Mouse (Mus musculus) testis, adult 2 months (tissue): Measurements from ENCODE around the gene Csn2. TPM values are rescaled to one million over a fixed set of nuclear protein-coding genes. Genes with fewer than 3 reads are reported as not detected.

Experiments
- H3K27ac ChIP-seq: fragments of 200-500 bp; 2 replicates; pipeline ENCODE4 v1.5.1; 2012; ENCODE audit warnings: low read depth, low read length; ENCODE audit not compliant: control insufficient read depth, insufficient read depth
- H3K27me3 ChIP-seq: fragments of 200-500 bp; 2 replicates; pipeline ENCODE4 v1.6.1; 2012; ENCODE audit warnings: mild to moderate bottlenecking, low read length, moderate library complexity; ENCODE audit not compliant: control insufficient read depth, insufficient read depth
- H3K36me3 ChIP-seq: fragments of 200-500 bp; 2 replicates; pipeline ENCODE4 v1.6.1; 2012; ENCODE audit warnings: mild to moderate bottlenecking, low read length; ENCODE audit not compliant: control insufficient read depth, insufficient read depth
- H3K4me1 ChIP-seq: fragments of 200-500 bp; 2 replicates; pipeline ENCODE4 v1.6.1; 2012; ENCODE audit warnings: low read length; ENCODE audit not compliant: control insufficient read depth, insufficient read depth
- H3K4me3 ChIP-seq: fragments of 200-500 bp; 2 replicates; pipeline ENCODE4 v1.5.1; 2012; ENCODE audit warnings: low read depth, mild to moderate bottlenecking, low read length, moderate library complexity, mixed read lengths; ENCODE audit not compliant: control insufficient read depth
- CTCF ChIP-seq: fragments of 200-500 bp; IDR thresholded peaks from 2 replicates; pipeline ENCODE4 v1.5.1; 2012; ENCODE audit warnings: low read depth, mild to moderate bottlenecking, inconsistent platforms, low read length, moderate library complexity; ENCODE audit not compliant: control insufficient read depth, insufficient read depth, insufficient replicate concordance
- POLR2A ChIP-seq: fragments of 200-500 bp; IDR thresholded peaks from 2 replicates; pipeline ENCODE4 v1.6.1; 2012; ENCODE audit warnings: low read depth, mild to moderate bottlenecking, inconsistent platforms, low read length, moderate library complexity; ENCODE audit not compliant: control insufficient read depth
- polyA plus RNA-seq: library from polyadenylated mRNA; depleted of rRNA; stranded (reverse); fragments of >200 nt; gene quantifications from 2 replicates; pipeline ENCODE4 v1.2.3, GENCODE M21; 2012; rRNA removed

Csn2 gene
- 0.31 and 0.64 TPM in 2 replicates for polyA plus RNA-seq

- no peak within 1 kb of the TSS for H3K4me3 ChIP-seq
- TF ChIP-seq CTCF (no peak), POLR2A (no peak)
- H3K36me3 ChIP-seq: no peaks in the 10 kb centered on the region
- no peaks in the 10 kb centered on the region for H3K27me3 ChIP-seq
- no peak within 1 kb of the TSS for H3K27ac ChIP-seq
- no peaks in the 10 kb centered on the region for H3K4me1 ChIP-seq
Observed at GRCm38 (mm10) chr5:87699530-87699929, at the start of gene Csn2. Gene Csn2, minus strand, starts transcription at chr5:87699630.

GRCm38 (mm10) chr5:87734821-87735220 lies 35.4 kb upstream of the Csn2 start:
- TF ChIP-seq POLR2A (no peak), CTCF (no peak)
- Histone ChIP-seq H3K27me3 (no peaks in the 10 kb centered on the region), H3K36me3 (no peaks in the 10 kb centered on the region), H3K4me1 (no peaks in the 10 kb centered on the region), H3K4me3 (no peak overlapping the region), H3K27ac (no peak overlapping the region)

- H3K4me1 ChIP-seq: no peaks in the 10 kb centered on the region
- TF ChIP-seq CTCF: no peak
- TF ChIP-seq POLR2A: no peak
Observed at GRCm38 (mm10) chr5:87705891-87706290, 6.5 kb upstream of the Csn2 start.

GRCm38 (mm10) chr5:87665908-87666307 lies 33.5 kb downstream of the Csn2 start, which contains the start of gene Csn1s1:
Gene Csn1s1, plus strand, starts transcription at chr5:87666208.
- Histone ChIP-seq H3K4me3 (no peak within 1 kb of the TSS), H3K27me3 (no peaks in the 10 kb centered on the region), H3K27ac (no peak within 1 kb of the TSS), H3K36me3 (no peaks in the 10 kb centered on the region), H3K4me1 (no peaks in the 10 kb centered on the region)
- no peak for TF ChIP-seq CTCF
- no peak for TF ChIP-seq POLR2A

More at GRCm38 (mm10) chr5:87705891-87706290, 6.5 kb upstream of the Csn2 start:
- Histone ChIP-seq H3K4me3 (no peak overlapping the region), H3K36me3 (no peaks in the 10 kb centered on the region), H3K27ac (no peak overlapping the region), H3K27me3 (no peaks in the 10 kb centered on the region)

GRCm38 (mm10) chr5:87642787-87643186 lies 56.6 kb downstream of the Csn2 start:
- H3K27me3 ChIP-seq: no peaks in the 10 kb centered on the region
- no peaks in the 10 kb centered on the region for H3K36me3 ChIP-seq
- no peak overlapping the region for H3K27ac ChIP-seq
- H3K4me1 ChIP-seq: no peaks in the 10 kb centered on the region
- TF ChIP-seq POLR2A (no peak), CTCF (no peak)
- no peak overlapping the region for H3K4me3 ChIP-seq

Other genes starting within 250 kb of the Csn2 start
- gene Ugt2a2, start 217.4 kb downstream of the Csn2 start, polyA plus RNA-seq: not detected in 2 replicates
- not detected in 2 replicates for gene Gm43638, start 212.8 kb downstream of the Csn2 start, polyA plus RNA-seq
- not detected in 2 replicates for gene Ugt2a1, start 208.8 kb downstream of the Csn2 start, polyA plus RNA-seq
- not detected in 2 replicates for gene Sult1b1, start 161.4 kb downstream of the Csn2 start, polyA plus RNA-seq
- not detected in 2 replicates for gene Sult1d1, start 130.6 kb downstream of the Csn2 start, polyA plus RNA-seq
- 0.99 and 1.5 TPM in 2 replicates for gene Sult1e1, start 108.0 kb downstream of the Csn2 start, polyA plus RNA-seq
- gene Csn1s1, start 33.4 kb downstream of the Csn2 start, polyA plus RNA-seq: not detected in 2 replicates
- gene Csn1s2a, start 74.9 kb upstream of the Csn2 start, polyA plus RNA-seq: not detected in 2 replicates
- 0.44 and 0.46 TPM in 2 replicates for gene Csn1s2b, start 108.5 kb upstream of the Csn2 start, polyA plus RNA-seq
- gene Prr27, start 126.1 kb upstream of the Csn2 start, polyA plus RNA-seq: 120 and 200 TPM in 2 replicates
- gene Odam, start 185.4 kb upstream of the Csn2 start, polyA plus RNA-seq: 4.6 TPM in 1 of 2 replicates, not detected in the other
- gene Csn3, start 225.9 kb upstream of the Csn2 start, polyA plus RNA-seq: not detected in 2 replicates